Mouse (Mus musculus) MEL (cell line): ENCODE measurements around the gene Unc80. TPM values are rescaled to one million over a fixed set of nuclear protein-coding genes. Genes with fewer than 3 reads are reported as not detected.
"Not testable (repeated sequence)": the region's sequence is repeated elsewhere in the genome, so short reads cannot be mapped to it uniquely, and the experiment has no call there.

Source experiments
- DNase-seq: peaks from one replicate; pipeline ENCODE4 v3.0.0; 2011; ENCODE audit warnings: low read depth, low spot score
- H3K27ac ChIP-seq: 2 replicates; pipeline ENCODE4 v1.5.1; 2012; ENCODE audit warnings: low read depth, mild to moderate bottlenecking, control low read depth, low read length, moderate library complexity; ENCODE audit not compliant: control insufficient read depth
- H3K27me3 ChIP-seq, 2 experiments: fragments of 150-350 bp in 1 of 2; sonication (generic) in 1 of 2; 2 replicates each; pipeline ENCODE4 v1.6.1; 2012; ENCODE audit warnings: low read length in 2 of 2, mild to moderate bottlenecking in 2 of 2, improper control_type of control experiment in 1 of 2, moderate library complexity in 1 of 2; ENCODE audit not compliant: insufficient read depth in 2 of 2, control insufficient read depth in 1 of 2
- H3K36me3 ChIP-seq, 2 experiments: 2 replicates each; pipeline ENCODE4 v1.6.1; 2012 to 2014; ENCODE audit warnings: low read length in 2 of 2, improper control_type of control experiment in 1 of 2, inconsistent platforms in 1 of 2, mild to moderate bottlenecking in 1 of 2; ENCODE audit not compliant: insufficient read depth in 2 of 2, control insufficient read depth in 1 of 2
- H3K4me1 ChIP-seq, 2 experiments: fragments of 150-350 bp in 1 of 2; sonication (generic) in 1 of 2; 2 replicates each; pipeline ENCODE4 v1.6.1; 2012; ENCODE audit warnings: low read length in 2 of 2, improper control_type of control experiment in 1 of 2, mild to moderate bottlenecking in 1 of 2; ENCODE audit not compliant: insufficient read depth in 2 of 2, control insufficient read depth in 1 of 2
- H3K4me3 ChIP-seq, 2 experiments: fragments of 150-350 bp in 1 of 2; sonication (generic) in 1 of 2; 2 replicates each; pipeline ENCODE4 v1.5.1; 2012; ENCODE audit warnings: low read depth in 2 of 2, low read length in 2 of 2, mild to moderate bottlenecking in 2 of 2, moderate library complexity in 2 of 2, control low read depth in 1 of 2, improper control_type of control experiment in 1 of 2; ENCODE audit not compliant: control insufficient read depth in 1 of 2, insufficient read depth in 1 of 2
- H3K79me2 ChIP-seq: 2 replicates; pipeline ENCODE4 v1.6.1; 2012; ENCODE audit warnings: mild to moderate bottlenecking, low read length, moderate library complexity; ENCODE audit not compliant: control insufficient read depth, poor library complexity, insufficient read depth
- H3K9ac ChIP-seq: 2 replicates; pipeline ENCODE4 v1.6.1; 2012; ENCODE audit warnings: low read depth, mild to moderate bottlenecking, control low read depth, low read length, moderate library complexity; ENCODE audit not compliant: control insufficient read depth, poor library complexity, severe bottlenecking
- H3K9me3 ChIP-seq: fragments of 150-350 bp; sonication (generic); replicated peaks from 2 replicates; pipeline ENCODE4 v1.6.1; 2012; ENCODE audit warnings: mild to moderate bottlenecking, low read length, improper control_type of control experiment, moderate library complexity; ENCODE audit not compliant: insufficient read depth
- BHLHE40 ChIP-seq: IDR thresholded peaks from 2 replicates; pipeline ENCODE4 v1.6.1; 2012; ENCODE audit warnings: low read depth, mild to moderate bottlenecking, inconsistent platforms, low read length, improper control_type of control experiment, borderline replicate concordance
- CHD1 ChIP-seq: IDR thresholded peaks from 2 replicates; pipeline ENCODE4 v1.6.1; 2012; ENCODE audit warnings: low read depth, mild to moderate bottlenecking, inconsistent platforms, low read length, improper control_type of control experiment
- CTCF ChIP-seq, 3 experiments: IDR thresholded peaks in 2 of 3; conservative IDR thresholded peaks in 1 of 3; 2 replicates each; pipeline ENCODE4 v1.5.1; 2011 to 2012; ENCODE audit warnings: low read length in 3 of 3, low read depth in 2 of 3, mild to moderate bottlenecking in 2 of 3, improper control_type of control experiment in 1 of 3, inconsistent platforms in 1 of 3, mixed read lengths in 1 of 3, moderate library complexity in 1 of 3; ENCODE audit not compliant: control insufficient read depth in 1 of 3, insufficient read depth in 1 of 3, poor library complexity in 1 of 3, severe bottlenecking in 1 of 3
- ETS1 ChIP-seq: IDR thresholded peaks from 2 replicates; pipeline ENCODE4 v1.6.1; 2012; ENCODE audit warnings: low read depth, mild to moderate bottlenecking, inconsistent platforms, low read length, improper control_type of control experiment, moderate library complexity
- JUND ChIP-seq: IDR thresholded peaks from 2 replicates; pipeline ENCODE4 v1.6.1; 2011; ENCODE audit warnings: low read depth, mild to moderate bottlenecking, improper control_type of control experiment, low read length
- MAFK ChIP-seq: IDR thresholded peaks from 2 replicates; pipeline ENCODE4 v1.6.1; 2011; ENCODE audit warnings: low read depth, mild to moderate bottlenecking, low read length, improper control_type of control experiment, borderline replicate concordance
- MEF2A ChIP-seq: IDR thresholded peaks from 2 replicates; pipeline ENCODE4 v1.6.1; 2014; ENCODE audit warnings: low read depth, mild to moderate bottlenecking, inconsistent platforms, low read length, improper control_type of control experiment; ENCODE audit not compliant: poor library complexity, insufficient replicate concordance, severe bottlenecking; ENCODE audit errors: extremely low read depth
- POLR2A ChIP-seq, 2 experiments: IDR thresholded peaks; 2 replicates each; pipeline ENCODE4 v1.6.1; 2011 to 2012; ENCODE audit warnings: low read length in 2 of 2, mild to moderate bottlenecking in 2 of 2, control low read depth in 1 of 2, improper control_type of control experiment in 1 of 2, low read depth in 1 of 2, moderate library complexity in 1 of 2; ENCODE audit not compliant: control insufficient read depth in 1 of 2, insufficient read depth in 1 of 2, poor library complexity in 1 of 2
- POLR2AphosphoS2 ChIP-seq: IDR thresholded peaks from 2 replicates; pipeline ENCODE4 v1.6.1; 2011; ENCODE audit warnings: low read length, improper control_type of control experiment
- POLR2AphosphoS5 ChIP-seq: IDR thresholded peaks from 2 replicates; pipeline ENCODE4 v1.6.1; 2012; ENCODE audit warnings: low read depth, borderline replicate concordance, mild to moderate bottlenecking, inconsistent platforms, low read length, moderate library complexity, mixed read lengths
- RCOR1 ChIP-seq: IDR thresholded peaks from 2 replicates; pipeline ENCODE4 v1.6.1; 2012; ENCODE audit warnings: low read depth, mild to moderate bottlenecking, inconsistent platforms, low read length, improper control_type of control experiment
- TBP ChIP-seq: IDR thresholded peaks from 2 replicates; pipeline ENCODE4 v1.8.0; 2011; ENCODE audit warnings: low read depth, low read length, improper control_type of control experiment
- TCF12 ChIP-seq: IDR thresholded peaks from 2 replicates; pipeline ENCODE4 v1.6.1; 2014; ENCODE audit warnings: low read depth, mild to moderate bottlenecking, inconsistent platforms, low read length, improper control_type of control experiment, moderate library complexity
- UBTF ChIP-seq: IDR thresholded peaks from 2 replicates; pipeline ENCODE4 v1.6.1; 2012; ENCODE audit warnings: low read depth, mild to moderate bottlenecking, inconsistent platforms, low read length, improper control_type of control experiment, moderate library complexity, borderline replicate concordance; ENCODE audit not compliant: insufficient read depth
- ZKSCAN1 ChIP-seq: IDR thresholded peaks from 2 replicates; pipeline ENCODE4 v1.6.1; 2012; ENCODE audit warnings: low read depth, mild to moderate bottlenecking, inconsistent platforms, low read length, improper control_type of control experiment, moderate library complexity
- ZMIZ1 ChIP-seq: IDR thresholded peaks from 2 replicates; pipeline ENCODE4 v1.6.1; 2012; ENCODE audit warnings: low read depth, mild to moderate bottlenecking, inconsistent platforms, low read length, improper control_type of control experiment, moderate library complexity
- polyA plus RNA-seq, 2 experiments: library from polyadenylated mRNA; stranded (reverse) in 1 of 2; unstranded in 1 of 2; fragments of >175 nt in 1 of 2; fragments of >200 nt in 1 of 2; gene quantifications; 2 replicates each; pipeline versions ENCODE4 v1.2.1 to v1.2.4; 2012; ENCODE audit warnings: low replicate concordance in 2 of 2, low read depth in 1 of 2; ENCODE audit not compliant: insufficient read length in 2 of 2, insufficient read depth in 1 of 2, missing spikeins in 1 of 2
- total RNA-seq: library from RNA; depleted of rRNA; stranded (reverse); fragments of 300-350 nt; gene quantifications from 2 replicates; pipeline ENCODE4 v1.2.3, GENCODE M21; 2012

The Unc80 gene
- total and polyA plus RNA-seq, 3 experiments: not detected

DNA sequence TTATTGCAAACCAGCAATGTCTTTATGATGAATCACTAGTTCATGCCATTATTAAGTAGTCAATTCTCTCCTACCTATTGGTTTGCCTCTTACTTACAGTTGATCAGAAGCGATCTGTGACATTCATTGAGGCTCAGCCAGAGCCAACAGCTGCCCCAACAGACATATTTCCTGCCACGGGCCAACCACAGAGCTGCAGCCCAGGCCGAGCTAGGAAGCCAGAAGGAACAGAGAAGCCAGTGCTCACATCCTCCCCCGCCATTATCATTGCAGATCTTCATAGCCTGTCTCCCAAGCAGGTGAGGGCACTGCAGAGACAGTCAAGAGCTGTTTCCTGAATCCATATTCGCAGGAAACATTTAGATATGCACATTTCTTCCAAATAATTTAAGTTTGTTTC is 226.1 kb downstream of the Unc80 start:
- Histone ChIP-seq H3K36me3 (no peaks in the 10 kb centered on the region), H3K27me3 (peaks cover 0 to 4% of the 10 kb centered on the region in 2 experiments), H3K4me3 (no peak overlapping the region), H3K79me2 (no peaks in the 10 kb centered on the region), H3K9me3 (no peaks in the 10 kb centered on the region), H3K4me1 (no peaks in the 10 kb centered on the region), H3K9ac (no peak overlapping the region), H3K27ac (no peak overlapping the region)
- DNase-seq: no peak
- TF ChIP-seq CHD1 (no peak), JUND (no peak), RCOR1 (no peak), ZMIZ1 (no peak), POLR2A (IDR thresholded peaks at IDR 0.05; ENCODE audit: control insufficient read depth in 1 of 2, insufficient read depth in 1 of 2, low read depth in 1 of 2, low read length in 2 of 2, poor library complexity in 1 of 2) (no peak), BHLHE40 (no peak), MAFK (no peak)

DNA sequence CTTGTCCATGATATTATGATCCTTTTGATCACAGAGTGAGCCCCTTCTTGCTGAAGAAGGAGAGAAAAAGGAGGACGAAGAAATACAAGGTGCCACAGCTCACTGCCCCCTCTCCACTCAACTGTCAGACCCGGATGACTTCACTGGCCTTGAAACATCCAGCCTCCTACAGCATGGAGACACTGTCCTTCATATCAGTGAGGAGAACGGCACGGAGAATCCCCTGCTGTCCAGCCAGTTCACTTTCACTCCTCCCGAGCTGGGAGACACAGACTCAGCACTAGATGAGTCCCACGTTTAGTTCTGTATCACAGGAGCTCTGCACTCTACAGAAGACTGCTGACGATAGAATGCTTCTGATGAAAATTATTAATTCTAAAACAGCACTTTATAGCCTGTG is 227.1 kb downstream of the Unc80 start:
- H3K9ac ChIP-seq: no peak overlapping the region

GRCm38 (mm10) chr1:66699630-66700029 is 231.5 kb downstream of the Unc80 start:
- H3K36me3 ChIP-seq, H3K9me3 ChIP-seq, H3K4me3 ChIP-seq, H3K9ac ChIP-seq, H3K27me3 ChIP-seq, DNase-seq, H3K4me1 ChIP-seq, H3K27ac ChIP-seq: not testable (repeated sequence)
- peaks cover 21% of the 10 kb centered on the region for H3K79me2 ChIP-seq

More for the DNA sequence above, 227.1 kb downstream of the Unc80 start:
- Histone ChIP-seq H3K27ac (no peak overlapping the region), H3K4me1 (no peaks in the 10 kb centered on the region), H3K36me3 (no peaks in the 10 kb centered on the region), H3K9me3 (no peaks in the 10 kb centered on the region), H3K27me3 (peaks cover 0 to 4% of the 10 kb centered on the region in 2 experiments), H3K79me2 (no peaks in the 10 kb centered on the region), H3K4me3 (no peak overlapping the region)
- TF ChIP-seq POLR2AphosphoS5 (no peak), TCF12 (no peak), MAFK (no peak), MEF2A (no peak), TBP (no peak), ETS1 (no peak), RCOR1 (no peak), UBTF (no peak), CTCF (IDR thresholded peaks at IDR 0.05 in 2 of 3, conservative IDR thresholded peaks at IDR 0.05 in 1 of 3; ENCODE audit: control insufficient read depth in 1 of 3, insufficient read depth in 1 of 3, low read depth in 2 of 3, low read length in 3 of 3, poor library complexity in 1 of 3, severe bottlenecking in 1 of 3) (no peak), POLR2AphosphoS2 (no peak), ZKSCAN1 (no peak)
- DNase-seq: no peak
